Mouse (Mus musculus): ENCODE data around the gene Sema6b.

DNA sequence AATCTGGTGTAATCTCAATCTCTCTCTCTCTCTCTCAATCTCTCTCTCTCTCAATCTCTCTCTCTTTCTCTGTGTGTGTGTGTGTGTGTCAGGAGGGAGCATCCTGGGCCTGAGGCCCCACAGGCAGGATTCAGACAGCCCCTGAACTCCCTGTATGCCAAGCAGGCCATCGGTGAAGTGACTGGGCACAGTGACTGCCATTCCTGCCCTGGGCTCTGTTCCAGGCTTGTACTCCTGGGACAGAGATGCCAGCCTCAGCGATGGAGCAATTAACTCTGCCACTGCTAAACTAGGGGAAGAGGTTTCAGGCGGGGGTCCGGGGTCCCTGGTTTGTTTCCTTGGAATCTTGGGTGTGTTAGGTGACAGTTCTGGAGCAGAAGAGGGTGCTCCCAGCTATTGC lies 29.6 kb downstream of the Sema6b start:
- TF ChIP-seq POLR2A (IDR thresholded peaks at IDR 0.05; ENCODE audit: insufficient read depth, low read depth, low read length) (peak; percentile 36), EP300 (IDR thresholded peaks at IDR 0.05; ENCODE audit: insufficient read depth, low read depth, low read length) (peak; percentile 52; the same call in 1 of the 2 replicates), CTCF (IDR thresholded peaks at IDR 0.05) (no peak)

All from heart, adult 2 months (tissue).